Mouse (Mus musculus) A20 (cell line): ENCODE measurements around the gene 1110002E22Rik.

Source experiments
- DNase-seq: peaks from one replicate; pipeline ENCODE4 v3.0.0-alpha.2; 2011; ENCODE audit warnings: low read depth, low spot score

Gene 1110002E22Rik

DNA sequence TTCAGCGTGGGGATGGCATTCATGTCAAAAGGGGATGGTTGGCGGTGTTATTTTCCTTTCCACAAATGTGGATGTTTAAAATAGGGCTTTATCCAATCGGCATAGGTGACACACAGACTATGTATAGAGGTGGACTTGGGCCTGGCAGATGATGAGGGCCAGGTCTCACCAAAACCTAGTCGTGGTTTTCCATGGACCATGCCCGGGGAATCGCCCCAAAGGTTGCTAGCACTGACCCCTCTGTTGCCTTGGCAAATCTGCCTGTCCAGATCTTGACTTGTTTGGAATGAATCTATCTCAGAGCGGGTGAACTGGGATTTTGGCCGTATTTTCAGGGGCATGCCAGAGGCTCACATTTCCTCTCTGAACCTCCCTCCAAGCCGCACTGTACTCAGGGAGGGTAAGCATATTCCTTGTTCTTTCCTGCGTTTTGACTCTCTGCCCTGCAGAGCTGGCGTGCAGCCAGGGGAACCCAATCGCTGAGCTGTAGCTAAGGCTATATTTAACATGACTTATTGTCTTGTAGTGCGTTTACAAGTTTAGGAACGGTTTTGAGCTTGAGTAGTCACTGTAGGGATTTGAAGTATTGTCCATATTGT, 1.0 kb upstream of the 1110002E22Rik start:
- no peak for DNase-seq

DNA sequence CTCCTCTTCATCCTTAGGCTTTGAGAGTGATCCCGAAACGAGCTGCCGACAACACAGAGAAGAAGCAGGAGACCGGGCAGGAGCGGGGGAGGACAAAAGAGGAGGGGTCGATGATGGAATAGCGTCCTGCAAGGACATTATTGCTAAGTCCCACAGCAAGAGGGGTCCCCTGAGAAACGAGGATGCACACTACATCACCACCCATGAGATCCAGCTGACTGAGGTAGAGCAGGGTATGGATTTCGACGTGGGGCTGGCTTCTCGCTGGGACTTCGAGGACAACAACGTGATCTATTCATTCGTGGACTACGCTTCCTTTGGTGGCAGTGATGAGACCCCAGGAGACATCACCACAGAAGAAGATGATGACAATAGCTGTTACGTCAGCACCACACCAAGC, 1.1 kb downstream of the 1110002E22Rik start:
- no peak for DNase-seq

DNA sequence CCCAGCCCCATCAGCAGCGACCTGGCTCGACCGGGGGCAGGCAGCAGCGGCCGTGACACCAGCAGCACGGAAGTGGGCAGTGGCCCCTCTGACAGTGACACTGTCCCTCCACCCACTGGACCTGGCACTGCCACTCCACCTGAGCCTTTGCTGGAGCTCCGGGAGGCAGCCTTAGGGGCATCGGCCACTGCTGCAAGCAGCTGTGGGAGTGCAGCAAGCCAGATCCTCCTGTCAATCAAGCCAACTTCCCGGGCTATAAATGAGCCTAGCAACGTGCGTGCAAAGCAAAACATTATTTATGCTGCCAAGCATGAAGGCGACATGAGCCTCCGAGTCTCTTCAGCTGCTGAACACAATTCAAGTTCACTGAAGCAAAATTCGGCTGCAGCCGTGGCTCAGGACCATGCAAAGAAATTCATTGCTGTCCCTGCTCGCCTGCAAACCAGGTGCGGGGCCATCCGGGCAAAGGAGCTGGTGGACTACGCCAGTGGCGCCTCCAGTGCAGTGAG, 1.6 kb downstream of the 1110002E22Rik start:
- DNase-seq: peak; percentile 39

DNA sequence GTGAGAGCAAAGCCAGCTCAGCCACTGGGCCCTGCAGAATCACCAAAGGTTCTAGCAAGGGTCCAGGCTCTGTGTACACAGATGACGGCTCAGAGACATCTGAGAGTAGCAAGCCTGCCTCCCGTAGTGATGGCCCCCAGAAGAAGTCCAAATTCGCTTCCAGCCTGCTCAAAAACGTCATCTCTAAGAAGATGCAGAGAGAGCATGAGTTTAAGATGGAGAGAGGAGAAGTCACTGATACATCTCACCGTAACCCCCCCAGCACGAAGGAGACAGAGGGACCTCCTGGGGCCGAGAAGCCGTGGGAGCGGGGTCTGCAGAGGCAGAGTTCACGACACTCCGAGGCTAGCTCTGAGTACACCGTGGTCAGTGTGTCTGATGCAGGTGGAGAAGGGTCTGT, 2.4 kb downstream of the 1110002E22Rik start, which contains the start of gene Gm5105:
Gene Gm5105 (minus strand): TSS at position 101 of the 400 bp plus-strand sequence.
- no peak for DNase-seq

DNA sequence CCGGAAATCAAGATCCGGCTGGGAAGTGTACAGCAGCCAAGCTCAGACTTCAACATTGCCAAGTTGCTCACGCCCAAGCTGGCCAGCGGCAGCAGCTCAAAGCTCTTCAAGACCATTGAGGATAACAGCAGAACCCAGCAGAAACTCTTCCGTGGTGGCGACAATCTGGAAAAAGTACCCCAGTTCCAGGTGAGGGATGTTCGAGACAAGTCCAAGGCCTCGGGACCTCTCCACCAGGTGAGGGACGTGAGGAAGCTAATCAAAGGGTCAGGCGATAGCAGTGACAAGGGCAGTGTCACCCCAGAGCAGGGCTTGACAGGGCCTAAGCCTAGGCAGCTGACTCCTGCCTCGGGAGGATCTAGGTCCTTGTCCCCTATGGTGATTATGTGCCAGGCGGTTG, 3.3 kb downstream of the 1110002E22Rik start:
- DNase-seq: no peak

DNA sequence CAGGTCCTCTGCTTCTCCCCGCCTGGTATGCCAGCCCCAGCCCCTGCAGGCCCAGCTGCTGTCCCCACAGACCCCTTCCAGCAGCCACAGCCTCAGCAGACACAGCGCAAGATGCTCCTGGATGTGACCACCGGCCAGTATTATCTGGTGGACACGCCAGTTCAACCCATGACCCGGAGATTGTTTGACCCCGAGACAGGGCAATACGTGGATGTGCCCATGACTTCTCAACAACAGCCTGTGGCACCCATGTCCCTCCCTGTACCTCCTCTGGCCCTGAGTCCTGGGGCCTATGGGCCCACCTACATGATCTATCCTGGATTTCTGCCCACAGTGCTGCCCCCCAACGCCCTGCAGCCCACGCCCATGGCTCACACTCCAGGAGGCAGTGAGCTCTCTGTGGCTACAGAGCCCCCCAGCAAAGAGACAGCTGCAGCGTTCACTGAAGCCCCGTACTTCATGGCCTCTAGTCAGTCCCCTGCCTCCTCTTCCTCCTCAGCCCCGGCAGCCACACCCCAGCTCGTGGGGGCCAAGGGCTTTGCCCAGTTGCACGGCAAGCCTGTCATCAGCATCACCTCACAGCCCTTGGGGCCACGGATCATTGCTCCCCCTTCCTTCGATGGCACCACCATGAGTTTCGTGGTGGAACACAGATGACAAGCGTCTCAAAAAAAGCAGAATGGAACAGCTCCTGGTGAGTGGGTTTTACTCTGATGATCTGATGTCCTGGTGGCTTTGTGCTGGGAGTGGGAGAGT, 5.1 kb downstream of the 1110002E22Rik start:
- DNase-seq: peak; percentile 6

DNA sequence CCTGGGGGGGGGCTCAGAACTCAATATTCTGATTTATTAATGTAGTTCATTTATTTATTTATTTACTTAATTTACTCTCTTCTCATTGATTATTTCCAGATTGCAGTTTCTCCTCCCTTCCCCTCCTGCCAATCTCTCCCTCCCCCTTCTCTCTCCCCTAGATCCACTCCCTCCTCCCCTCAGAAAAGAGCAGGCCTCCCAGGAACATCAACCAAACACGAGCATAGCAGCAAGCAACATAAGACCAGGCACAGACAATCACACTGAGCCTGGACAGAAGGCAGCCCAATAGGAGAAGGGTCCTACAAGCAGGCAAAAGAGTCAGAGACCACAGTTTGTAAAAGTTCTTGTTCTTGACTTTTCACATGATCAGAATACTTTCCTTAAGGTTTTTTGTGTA, 6.2 kb downstream of the 1110002E22Rik start:
- no peak for DNase-seq

DNA sequence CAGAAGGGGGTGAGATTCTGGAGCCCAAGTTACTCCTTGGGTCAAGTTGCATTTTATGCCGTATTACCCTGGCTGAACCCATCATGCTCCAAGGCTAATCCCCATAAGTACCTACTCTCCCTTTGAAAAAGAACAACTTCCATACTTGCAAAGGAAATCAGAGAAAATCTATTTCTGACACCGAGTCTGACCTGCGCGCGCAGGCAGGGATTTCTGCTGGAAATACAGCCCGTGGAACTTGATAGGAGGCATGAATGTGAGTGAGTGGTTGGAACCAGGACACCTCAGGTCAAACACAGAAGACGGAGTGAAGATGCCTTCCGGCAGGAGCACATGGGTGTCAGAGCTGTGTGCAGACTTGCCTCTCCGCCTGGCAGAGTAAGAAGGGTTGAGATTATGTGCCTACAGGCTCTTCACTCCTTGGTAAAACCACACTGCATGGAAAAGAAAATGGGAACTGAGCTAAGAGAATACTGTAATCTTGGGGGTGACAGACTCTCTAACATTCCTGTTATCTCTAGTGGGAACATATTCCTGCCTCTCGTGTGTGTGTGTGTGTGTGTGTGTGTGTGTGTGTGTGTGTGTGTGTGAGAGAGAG, 6.7 kb downstream of the 1110002E22Rik start:
- no peak for DNase-seq

DNA sequence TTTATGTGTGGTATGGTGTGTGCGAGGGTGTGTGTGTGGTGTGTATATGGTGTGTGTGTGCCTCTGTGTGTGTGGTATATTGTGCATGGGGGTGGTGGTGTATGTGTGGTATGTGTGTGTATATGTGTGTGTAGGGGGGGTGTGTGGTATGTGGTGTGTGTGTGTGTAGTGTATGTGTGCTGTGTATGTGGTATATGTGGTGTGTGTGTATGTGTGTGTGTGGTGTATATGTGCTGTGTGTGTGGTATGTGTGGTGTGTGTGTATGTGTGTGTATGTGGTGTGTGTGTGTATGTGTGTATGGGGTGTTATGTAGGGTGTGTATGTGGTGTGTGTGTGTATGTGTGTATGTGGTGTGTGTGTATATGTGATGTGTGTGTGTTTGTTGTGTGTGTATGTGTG, 9.4 kb downstream of the 1110002E22Rik start:
- DNase-seq: no peak

DNA sequence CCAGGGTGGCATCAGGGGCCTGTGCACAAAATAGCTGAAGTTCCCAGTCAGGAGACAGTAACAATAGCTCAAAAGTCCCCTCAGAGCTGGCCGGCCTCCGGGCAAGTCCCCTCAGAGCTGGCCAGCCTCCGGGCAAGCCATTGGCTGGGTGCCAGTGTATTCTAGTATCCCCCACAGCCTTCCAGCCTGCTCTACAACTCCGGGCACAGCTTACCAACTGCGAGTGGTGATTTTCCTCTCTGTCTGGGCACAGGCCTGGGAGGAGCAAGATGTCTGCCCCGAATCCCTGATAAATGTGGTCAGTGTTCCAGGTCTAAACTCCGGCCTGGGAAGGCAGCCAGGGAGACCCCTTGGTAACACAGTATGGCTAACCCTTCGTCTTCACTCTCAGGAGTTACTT, 10.4 kb downstream of the 1110002E22Rik start:
- DNase-seq: no peak

DNA sequence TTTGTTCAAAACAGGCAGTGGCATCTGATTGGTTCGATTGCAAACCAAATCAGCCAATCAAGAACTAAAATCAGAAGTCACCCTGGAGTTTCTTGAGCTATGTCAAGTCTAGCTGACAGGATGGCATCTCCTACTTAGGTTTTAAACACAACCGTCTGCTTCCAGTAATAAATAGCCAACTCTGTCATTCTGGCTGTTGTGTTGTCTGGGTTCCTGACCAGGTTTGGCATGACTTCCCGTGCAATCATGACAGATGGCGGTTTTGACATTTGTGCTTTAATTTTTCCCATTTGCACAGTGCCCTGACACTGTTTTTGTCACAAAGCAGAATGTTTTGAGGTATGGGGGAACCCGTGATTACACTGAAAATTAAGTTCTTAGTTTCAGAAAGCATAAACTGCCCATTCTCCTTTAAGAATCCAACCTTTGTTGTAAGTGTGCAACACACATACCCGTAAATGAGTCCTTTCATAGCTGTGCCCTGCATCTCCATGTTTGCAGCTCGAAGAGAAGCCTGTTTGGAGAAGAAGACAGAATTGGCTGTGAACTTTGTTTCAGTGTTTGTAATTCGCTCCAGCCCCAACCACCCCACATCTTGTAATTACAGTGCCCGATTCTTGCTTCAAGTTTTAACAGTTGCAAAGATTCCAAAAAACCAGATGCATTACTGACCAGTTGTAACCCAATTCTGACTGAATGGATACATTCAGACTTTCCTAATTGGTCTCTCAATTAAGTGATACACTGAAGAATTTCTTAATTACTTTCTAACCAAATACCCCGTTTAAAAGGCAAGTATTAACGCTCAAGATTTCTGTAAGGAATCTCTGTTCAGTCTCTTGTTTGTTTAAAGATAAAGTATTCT, 12.9 kb downstream of the 1110002E22Rik start:
- DNase-seq: no peak

DNA sequence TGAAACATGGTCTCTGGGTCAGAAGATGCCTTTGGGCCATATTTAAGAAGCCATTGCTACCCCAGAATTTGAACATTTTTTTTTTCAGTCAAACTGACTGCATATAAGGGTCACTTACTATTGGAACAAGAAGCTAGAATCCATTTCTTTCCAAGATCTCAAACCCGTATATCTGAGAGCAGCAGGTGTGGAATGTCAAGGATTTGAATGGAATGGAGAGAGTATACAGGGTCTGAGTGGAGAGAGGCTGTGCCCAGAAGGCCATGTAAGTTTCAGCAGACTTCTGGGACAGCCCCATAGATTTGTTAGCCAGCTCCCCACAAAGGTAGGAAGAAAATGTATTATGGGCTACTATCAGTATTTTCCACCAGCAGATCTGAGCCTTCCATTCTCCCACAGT, 13.8 kb downstream of the 1110002E22Rik start:
- DNase-seq: no peak

DNA sequence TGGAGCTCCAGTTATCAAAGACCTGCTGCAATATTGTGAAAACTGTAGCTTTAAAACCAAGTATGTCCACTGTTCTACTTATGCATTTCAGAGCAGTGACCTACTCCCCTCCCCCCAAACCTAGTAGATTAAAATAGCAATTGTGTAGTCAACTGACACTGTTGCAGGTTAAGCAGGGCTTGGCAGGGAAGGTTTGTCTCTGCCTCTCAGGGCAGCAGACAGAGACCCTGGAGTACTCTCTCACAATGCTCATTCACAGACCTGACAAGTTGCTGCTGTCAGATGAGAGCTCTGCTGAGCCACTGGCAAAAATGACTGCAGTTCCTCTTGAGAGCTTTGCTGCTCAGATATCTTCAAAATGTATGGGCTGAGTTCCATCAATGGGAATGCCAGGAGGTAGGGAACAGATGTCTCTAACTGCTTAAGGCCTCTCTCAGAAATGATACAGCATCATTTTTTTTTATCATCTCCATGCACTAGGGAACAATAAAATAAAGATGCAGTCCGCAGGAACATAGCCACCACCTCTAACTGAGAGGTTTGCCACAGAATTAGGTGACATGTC, 18.3 kb downstream of the 1110002E22Rik start:
- no peak for DNase-seq

DNA sequence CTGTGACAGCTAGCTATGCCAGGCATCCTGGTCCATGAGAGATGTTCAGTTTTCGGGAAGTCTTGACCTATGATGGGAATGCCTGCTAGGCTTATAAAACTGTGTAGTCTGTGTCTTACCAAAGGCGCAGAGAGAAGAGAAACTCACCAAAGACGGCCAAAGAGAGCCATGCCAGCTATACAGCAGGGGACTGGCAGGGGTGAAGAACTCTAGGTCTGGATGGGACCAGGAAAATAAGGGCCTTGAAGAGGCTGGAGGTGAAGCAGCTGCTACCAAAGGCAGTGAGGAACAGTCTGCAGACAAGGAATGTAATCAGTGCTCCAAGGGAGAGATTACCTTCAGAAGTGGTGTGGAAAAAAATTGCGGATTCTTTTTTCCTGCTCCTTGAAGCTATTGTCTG, 19.0 kb downstream of the 1110002E22Rik start:
- DNase-seq: no peak

DNA sequence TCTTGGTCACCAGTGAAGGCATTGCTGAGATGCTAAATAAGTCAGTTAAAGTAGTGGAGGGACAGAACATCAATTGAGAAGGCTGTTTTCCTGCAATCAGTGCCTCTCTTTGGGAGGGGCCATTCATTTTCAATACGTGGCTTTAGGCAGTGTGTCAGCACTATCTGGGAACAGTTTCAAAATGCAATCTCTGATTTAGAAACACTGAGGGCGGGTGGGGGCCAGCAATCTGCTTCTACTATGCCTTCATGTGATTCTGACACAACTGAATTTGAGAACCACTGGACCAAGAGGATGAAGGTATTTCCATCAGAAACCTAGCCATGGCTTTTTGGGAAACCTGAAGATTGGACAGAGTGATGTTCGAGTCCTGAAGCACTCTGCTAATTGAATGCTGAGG, 30.4 kb downstream of the 1110002E22Rik start:
- no peak for DNase-seq

DNA sequence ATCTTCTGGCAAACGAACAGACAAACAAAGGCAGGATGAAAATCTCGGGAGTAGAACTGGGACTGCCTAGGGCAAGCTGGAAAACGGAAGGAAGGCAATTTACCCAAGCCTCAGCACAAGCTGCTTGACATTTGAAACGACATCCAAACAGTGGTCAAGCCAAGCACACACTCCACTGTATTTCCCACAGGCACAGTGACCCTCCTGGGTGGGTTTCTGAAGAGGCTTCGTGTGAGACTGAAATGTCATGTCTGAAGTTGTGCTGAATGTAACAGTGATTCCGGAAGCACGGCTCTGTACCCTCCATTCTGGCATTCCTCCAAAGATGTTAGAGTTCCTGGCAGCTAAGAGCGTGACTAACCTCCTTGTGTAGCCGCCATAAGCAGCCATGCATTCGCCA, 30.9 kb downstream of the 1110002E22Rik start:
- no peak for DNase-seq

DNA sequence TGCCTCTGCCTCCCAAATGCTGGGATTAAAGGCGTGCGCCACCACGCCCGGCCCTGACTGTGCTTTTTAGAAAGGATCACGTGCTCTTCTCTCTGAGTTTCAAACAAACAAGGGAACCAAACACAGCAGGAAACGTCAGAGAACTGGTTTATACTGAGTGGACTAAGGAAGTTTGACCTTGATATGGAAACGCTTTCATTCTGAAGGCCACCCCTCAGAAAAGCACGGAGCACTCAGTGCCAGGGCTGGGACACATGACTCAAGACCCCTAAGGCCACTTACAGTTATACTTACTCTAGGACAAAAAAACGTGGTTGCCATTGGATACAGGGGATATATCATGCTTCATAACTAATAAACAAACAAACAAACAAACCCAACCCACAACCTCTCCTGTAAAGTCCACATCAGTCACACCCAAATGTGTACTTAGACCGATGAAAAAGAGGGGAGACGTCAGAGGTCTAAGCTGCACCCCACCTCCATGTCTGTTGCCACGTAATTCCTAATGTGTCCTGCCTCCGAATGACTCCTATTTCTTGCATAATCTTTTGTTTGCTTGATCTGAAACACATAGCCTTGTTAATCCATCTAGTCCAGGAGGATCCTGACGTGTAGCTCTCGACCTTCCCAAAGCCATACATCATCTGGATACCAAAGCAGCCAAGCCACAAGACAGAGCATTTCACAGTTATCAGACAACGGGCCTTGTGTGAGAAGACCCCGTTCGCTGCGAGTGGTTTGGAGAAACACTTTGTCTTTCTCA, 31.6 kb downstream of the 1110002E22Rik start:
- no peak for DNase-seq

DNA sequence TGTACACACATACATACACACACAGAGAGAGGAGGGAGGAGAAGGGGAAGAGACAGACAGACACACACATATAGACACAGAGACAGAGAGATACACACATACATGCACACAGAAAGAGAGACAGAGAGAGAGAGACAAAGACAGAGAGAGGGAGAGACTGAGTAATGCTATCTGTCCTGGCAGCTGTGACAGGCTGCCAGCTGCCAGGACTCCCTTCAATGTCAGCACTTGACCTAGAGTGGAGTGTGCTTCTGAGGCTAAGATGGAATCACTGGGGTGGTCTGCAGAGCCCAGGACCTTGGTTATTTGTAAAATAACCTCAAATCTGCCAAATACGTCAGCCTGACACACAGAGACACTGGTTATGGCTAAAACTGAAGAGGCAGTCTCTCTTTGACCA, 32.9 kb downstream of the 1110002E22Rik start:
- DNase-seq: no peak

DNA sequence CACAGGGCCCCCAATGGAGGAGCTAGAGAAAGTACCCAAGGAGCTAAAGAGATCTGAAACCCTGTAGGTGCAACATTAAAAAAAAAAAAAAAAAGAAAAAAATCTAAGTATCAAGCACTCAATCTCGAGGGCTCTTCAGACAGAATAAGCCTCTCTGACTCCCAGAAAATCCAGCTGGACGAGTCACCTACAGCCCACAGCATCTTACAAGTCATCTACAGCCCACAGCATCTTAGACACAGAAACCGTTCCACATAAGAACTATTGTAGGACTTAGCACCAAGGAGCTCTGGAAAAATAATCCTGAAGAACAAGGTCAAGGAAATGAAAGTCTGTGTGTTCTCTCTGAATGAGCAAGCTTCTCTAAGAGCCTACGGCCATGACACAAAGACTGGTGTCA, 37.1 kb downstream of the 1110002E22Rik start:
- no peak for DNase-seq

DNA sequence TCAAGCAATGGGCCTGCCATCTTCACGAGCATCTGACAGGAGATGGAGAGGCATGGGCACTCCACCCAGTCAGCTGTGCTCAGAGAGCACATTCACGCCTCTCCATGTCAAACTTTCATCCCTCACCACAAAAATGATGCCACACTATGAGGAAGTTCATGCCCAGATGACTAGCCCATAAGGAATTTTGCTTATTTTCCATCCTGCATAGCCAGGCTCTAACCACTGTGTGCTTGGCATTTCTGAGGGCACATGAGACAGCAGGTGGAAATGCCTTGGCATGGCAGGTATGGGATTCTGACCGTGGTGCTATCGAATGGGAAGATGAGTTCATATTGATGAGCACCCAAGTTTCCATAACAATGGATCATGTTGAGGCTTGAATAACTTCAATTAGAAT, 38.8 kb downstream of the 1110002E22Rik start:
- DNase-seq: no peak

DNA sequence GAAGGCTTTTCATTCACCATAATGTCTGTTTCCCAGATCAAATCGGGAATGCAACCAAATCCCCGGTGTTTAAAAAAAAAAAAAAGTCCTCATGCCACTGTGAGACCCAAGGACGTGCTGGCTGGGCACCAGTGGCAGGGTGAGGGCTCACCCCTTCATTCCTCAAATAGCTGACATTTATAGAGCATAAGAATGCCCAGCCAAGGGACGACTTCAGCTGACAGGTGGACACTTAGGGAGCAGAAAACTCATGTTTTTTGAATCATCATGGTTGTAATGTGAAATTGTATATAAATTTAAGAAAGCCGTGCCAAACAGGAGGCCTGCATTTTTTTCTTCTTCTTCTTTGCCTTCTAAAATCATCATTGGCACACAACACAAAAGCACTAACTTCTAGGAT, 40.2 kb downstream of the 1110002E22Rik start:
- no peak for DNase-seq
